Mouse (Mus musculus): ENCODE measurements around the gene Rgs3.

The Rgs3 gene

DNA sequence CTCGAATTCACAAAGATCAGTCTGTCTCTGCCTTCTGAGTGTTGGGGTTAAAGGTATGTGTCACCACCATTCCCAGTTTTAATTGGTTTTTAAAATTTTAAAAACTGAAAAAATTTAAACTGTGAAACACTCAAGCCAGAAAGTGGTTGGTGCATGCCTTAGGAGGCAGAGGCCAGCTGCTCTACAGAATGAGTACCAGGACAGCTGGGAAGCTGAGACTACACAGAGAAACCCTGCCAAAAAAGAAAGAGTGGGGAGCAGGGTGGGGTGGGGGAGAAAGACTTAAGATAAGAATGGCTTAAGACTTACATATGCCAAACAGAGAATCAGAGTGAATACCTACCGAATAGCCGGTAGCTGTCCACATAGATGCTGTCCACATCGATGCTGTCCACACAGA is 73.6 kb downstream of the Rgs3 start:
- DNase-seq = no peak

DNA sequence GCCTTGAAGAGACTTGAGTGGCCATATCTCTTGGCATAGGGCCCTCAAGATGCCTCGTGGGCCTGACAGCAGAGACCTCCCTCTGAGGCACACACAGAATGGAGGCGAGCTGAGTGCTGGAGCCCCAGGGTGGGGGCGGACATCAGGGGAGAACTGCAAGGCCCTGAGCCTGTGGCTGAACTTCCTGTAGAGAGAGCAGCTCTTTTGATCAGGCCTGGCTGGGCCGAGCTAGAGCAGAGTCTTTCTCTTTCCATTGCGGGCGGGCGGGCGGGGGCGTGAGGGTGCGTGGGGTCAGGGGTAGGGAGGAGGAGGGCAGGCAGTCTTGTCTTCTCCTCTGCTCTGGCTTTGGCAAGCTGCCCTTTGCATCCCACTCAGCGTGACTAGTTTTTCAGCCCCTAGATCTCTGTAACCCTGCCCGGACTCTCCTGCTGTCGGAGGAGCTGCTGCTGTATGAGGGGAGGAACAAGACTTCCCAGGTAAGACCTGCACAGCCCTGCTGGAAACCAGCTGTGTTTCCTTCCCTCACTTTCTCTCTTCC is 74.5 kb downstream of the Rgs3 start:
- no peak for DNase-seq

DNA sequence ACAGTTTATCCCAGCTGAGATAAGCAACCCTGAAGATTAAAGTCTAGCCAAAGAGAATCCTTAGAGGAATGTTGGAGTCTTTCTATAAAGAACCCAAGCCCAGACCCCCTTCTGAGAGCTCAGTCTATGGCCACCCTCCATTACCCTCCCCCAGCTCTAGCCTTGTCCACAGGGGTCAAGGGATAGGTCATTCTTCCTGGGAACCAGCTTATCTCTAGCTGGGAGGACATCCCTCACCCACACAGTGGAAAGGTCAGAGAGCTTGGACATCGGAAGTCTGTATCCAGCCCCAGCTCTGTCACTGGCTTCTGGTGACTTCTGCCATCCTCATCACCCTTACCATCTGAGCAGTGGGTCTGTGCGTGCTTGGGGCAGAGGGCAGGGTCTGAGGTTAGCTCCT is 75.2 kb downstream of the Rgs3 start:
- DNase-seq = no peak

DNA sequence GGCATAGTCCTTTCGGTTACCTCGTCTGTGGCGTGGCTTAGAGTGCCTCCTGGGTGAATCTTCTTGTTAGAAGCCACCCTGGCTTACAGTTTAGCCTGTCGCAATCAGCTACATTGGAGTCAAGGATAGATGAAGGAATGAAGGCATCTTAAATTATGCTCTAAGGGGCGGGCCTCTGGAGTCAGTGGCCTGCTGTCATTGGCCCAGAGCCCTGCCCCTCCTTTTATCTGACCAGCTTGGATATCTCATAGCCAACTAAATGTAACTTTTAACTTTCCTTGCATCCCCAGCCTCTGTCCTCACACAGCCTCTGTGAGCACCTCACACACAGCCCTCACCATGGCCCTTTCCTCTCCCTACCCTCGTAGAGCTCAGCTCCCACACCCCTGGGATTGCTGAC is 76.4 kb downstream of the Rgs3 start:
- DNase-seq = no peak

DNA sequence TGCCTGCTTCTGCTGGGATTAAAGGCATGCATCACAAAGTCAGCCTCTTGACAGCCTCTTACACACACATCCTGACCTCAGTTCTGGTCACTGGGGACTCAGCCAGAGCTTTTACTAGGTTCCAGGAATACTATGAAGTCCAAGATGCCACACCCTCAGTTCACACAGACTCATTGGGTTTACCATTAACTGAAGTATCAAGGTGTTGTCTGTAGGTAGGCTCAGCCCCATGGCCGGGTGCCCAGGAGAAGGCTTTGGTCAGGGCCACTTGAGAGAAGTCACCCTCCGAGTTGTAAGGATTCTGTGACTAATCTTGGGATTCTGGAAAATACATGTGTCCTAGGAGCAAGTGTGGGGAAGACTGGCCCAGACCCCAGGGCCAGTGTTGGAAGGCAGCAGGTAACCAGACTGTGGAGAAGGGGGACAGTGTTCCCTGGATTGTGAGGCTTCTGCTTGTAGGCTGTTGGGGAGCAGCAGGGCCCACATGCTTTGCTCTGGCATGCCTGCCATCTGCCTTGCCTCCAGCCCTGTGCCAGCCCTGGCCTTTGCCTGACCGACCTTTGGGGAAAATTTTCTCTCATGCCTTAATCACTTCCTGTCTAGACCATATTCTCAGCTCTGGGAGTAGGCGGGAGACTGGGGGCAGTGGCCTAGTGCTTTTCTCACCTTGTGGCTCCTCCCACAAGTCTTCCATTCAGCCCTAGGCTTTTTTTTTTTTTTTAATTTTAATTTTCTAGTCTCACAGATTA is 78.4 kb downstream of the Rgs3 start:
- DNase-seq = peak; percentile 51 to 61

DNA sequence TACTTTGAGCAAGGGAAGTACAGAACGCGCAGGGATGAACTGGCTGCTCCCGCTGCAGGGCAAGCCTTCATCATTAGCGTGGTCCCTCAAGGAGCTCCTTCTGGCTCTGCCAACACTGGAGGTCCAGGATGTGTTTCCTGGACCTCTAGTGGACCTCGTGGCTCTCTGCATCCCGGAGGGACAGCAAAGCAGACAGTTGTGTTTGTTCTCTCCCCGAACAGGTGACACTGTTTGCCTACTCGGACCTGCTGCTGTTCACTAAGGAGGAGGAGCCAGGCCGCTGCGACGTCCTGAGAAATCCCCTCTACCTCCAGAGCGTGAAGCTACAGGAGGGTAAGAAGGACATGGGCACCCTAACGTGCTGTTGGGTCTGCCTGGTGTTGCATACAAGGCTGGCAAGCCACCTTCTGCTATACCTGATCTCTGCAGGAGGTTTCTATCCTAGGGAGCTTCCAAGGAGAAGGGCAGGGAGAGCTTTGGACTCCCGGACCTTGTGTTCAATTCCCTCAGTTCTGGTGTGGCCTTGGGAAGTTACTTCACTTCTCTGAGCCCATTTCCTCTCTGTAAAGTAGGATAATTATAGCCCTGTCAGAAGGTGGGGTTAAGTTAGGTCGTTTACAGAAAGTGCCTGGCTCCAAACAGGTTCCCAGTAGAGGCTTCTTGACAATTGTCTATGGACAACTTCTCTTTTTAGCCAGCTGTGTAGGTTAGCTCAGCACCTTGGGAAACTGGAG is 81.0 kb downstream of the Rgs3 start:
- no peak for DNase-seq

DNA sequence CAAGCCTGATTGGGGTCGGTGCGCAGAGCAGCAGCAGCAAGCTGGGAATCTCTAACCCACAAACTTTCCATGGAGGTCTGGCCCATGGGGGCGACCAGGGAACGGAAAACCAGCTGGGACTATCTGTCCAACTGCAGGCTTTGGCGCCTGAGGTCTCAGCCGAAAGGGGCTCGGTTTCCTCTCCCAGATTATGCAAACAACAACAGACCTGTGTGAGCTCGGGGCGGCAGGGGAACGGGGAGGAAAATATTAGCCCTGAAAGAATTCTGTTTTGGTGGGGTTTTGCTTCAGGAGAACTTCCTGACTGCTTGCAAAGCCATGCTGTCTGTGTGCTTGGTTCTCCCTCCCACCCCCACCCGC is 81.6 kb downstream of the Rgs3 start:
- DNase-seq = no peak

DNA sequence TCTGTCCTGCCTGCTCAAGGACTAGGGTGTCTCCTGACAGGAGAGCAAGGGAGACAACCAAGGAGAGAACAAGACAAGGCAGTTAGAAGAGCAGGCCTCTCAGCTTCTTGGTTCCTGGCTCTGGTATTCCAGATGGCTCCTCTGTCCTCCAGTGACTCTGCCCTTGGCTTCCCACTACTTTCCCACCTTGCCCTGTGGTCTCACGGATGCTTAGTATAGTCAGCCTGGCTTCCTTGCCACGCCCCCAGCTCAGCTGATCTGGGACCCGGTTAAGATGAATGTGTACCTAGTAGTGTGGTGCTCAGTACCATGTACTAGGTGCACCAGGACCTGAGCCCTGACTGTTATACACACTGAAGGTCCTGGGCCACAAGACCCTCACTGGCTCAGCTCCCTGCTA is 82.0 kb downstream of the Rgs3 start:
- no peak for DNase-seq

DNA sequence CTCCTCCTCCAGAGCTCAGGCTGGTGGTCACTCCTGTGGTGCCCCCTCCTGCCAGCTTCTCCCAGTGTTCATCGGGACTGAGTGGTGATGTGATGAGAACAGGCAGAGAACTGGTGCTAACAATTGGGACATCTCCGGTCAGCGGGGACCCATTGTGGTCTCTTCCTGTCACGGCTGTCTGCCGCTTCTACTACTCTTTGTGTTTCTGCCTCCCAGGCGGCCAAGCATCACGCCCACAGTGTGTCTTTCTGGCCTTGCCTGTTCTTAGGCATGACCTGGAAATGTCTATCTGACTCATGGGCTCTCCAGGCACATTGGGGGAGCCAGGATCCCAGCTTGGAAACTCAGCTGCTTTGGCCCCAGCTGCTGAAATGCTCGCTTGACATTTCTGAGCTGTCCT is 83.8 kb downstream of the Rgs3 start:
- no peak for DNase-seq

DNA sequence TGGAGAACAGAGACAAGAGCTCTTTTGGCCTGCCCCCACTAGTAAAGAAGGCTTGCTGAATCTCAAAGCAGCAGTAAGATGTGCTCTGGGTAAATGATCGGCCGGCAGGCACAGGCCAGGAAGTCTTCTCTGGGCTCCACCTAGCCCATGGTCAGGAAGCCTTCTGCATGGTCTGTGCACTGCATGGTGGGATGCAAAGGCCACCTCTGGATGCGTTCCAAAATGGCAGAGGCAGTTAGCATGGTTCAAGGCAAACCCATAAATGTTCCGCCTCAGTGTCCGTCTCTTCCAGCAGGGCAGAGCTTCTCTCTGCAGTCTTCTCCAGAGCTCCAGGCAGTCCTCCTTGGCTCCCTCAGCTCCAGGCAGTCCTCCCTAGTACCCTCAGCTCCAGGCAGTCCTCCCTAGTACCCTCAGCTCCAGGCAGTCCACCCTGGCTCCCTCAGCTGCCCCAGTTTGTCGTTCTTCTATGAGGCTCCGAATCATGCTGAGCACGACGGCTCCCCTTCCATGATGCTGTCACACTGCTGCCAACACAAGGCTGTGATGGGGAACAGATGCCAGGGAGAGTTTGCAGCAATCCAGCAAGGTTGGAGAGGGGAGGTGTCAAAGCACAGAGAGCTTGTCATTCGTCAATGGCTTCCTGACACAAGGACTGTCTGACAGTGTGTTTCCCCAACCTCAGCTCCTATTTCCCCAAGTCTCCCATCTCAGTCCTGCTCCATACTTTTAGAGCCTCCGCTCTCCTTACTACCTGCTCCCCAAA is 84.6 kb downstream of the Rgs3 start:
- DNase-seq = peak in 1 of 2 experiments; percentile 41

DNA sequence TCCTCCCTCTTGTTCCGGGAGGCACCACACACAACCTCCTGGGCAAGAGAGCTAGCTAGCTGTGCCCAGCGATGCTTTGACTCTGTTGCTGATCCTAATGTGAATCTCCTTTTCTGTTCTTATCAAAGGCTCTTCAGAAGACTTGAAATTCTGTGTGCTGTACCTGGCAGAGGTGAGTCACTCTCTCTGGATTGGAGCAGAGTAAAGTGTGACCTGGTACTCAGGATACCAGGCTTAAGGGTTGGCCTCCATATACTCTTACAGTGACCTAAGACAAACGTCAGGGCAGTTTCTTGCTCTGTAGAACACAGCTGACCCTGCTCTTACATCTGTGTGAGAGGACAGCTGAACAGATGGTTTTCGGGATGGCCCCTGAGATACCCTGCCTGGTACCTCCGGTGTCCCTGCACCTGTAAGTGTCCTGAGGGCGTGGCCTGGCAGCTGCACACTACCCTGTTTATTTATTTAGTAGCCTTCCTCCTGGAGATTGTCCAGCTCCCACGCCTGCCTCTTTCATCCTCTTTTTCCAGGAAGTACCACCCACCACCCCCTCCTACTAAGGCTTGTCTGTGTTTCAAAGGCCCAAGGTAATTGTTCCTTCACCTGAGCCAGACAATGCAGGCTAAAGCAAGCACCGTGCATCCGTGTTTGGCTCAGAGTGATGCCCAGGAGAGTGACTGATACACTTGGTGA is 87.1 kb downstream of the Rgs3 start:
- DNase-seq = no peak

DNA sequence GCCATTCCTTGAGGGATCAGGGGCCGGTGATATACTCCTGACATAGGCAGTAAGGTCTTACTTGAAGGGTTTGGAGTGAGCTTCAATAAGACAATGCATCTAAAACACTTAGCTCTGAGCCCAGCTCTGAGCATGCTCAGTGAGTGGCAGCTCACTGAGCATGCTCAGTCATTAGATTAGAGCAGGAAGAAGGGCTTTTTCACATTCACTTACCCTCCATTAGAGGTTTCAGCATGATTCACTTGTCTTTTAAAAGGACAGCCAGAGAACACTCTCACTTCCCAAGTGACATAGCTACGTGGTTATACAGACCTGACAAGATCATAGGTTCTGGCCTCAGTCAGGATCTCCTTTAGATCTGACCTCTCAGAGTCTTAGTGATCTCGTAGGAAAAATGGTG is 89.2 kb downstream of the Rgs3 start:
- no peak for DNase-seq

DNA sequence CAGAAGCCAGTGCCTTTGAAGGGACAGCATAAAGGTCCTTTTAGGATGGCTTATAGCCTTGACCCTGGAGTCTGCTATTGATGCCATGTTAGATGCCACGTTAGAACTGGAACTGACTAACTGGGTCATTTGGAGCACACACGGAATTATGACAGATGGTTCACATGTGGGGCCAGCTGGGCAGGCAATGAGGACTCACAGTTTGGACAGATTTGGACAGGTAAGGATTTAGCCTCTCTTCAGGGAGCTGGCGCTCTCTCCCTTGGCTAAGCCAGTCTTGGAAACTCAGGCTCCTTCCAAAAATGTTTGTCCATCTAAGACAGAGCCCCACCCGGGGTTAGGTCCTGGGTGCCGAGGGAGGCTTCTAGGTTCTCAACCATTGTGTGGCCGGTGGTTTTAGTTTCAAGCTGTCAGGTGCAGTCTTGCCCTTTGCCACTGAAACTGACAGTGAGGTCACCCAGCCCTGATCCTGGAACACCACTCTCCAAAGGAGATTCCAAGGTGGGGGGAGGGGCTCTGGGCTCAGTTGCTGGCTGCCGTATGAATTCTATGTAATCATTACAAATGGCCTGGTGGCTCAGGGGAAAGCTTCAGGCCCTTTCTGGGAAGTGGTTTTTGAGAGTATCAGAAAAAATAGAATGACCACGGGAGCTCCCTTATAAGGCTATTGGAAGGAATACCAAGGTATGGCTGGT is 90.0 kb downstream of the Rgs3 start:
- peak; percentile 73 to 83 for DNase-seq

DNA sequence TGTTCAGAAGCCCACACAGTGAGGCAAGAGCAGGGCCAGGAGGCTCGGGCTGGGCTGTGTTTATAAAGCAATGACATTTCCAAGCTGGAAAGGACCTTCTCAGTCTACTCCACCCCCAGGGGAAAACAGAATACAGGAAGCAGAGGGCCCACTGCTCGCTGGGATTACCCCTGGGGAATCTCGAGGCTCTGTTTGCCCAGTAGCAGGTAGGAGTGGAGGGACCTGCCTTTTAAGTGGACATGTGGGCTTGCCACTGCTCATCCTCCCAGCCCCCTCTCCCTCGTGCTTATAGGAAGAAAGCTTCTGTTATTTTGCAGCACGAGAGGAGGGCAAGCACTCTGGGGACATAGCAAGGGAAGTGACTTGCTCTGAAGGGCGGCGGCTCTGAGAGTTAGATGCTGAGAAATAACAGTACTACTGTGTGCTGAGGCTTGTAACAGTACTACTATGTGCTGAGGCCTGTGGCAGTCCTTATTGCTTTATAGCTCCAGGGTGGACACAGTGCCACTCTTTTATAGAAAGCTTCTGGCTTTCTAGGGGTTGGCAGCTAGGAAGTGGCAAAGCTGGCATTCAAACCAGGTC is 91.6 kb downstream of the Rgs3 start:
- DNase-seq = no peak

DNA sequence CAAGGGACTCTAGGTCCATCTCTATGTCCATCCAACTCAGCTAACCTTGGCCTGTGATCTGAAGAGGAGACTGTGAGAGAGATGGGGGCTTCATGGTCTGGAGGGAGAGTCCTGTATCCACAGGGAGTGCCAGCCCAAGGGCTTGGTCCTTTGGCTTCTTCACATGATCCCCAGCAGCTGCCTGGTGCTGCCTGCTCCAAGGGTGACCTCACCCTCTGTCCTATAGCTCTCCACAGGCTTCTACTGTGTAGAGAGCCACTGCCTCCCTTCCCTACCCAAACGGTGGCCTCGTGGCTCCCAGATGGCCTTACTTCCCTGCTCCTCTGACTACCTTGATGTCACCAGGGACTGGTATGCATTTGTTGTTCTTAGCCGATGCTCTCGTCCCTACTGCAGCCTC is 92.6 kb downstream of the Rgs3 start:
- no peak for DNase-seq

DNA sequence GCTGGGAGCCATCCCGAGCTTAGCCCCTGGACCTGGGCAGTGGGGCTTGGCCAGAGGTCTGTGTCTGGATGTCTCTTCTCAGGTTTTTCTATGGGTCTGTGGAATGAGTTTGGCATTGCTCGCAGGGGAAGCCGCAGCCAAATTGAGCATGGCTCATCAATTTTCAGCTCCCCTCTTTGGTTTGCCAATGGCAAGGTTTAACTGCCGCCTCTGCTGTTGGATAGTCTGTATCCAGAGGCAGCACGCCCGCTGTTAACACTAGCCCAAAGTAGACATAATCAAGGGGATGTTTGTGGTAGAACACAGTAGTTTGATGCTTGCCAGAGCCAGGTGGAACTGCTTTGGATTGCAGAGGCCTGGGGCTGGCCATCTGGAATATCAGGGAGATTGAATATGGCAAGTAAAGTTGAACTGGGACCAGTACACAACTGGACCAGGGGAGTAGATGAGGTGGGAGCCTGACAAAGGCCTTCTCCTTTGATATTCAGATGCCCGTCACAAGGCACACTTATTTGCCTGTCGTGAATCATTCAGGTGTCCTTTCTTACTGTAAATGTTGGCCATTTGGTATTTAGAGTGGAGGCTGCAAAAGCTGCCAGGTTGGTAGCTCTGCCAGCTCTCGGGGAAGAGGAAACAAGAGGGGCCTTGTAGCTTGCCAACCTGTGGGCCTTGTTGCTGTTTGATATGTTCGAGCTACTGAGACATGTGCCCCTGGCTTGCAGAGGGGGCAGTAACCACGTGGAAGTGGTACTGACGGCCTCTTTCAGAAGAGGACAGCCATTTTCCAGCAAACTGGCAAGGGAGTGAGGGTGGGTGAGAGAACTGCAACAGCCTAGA is 93.5 kb downstream of the Rgs3 start:
- peak; percentile 77 to 81 for DNase-seq

DNA sequence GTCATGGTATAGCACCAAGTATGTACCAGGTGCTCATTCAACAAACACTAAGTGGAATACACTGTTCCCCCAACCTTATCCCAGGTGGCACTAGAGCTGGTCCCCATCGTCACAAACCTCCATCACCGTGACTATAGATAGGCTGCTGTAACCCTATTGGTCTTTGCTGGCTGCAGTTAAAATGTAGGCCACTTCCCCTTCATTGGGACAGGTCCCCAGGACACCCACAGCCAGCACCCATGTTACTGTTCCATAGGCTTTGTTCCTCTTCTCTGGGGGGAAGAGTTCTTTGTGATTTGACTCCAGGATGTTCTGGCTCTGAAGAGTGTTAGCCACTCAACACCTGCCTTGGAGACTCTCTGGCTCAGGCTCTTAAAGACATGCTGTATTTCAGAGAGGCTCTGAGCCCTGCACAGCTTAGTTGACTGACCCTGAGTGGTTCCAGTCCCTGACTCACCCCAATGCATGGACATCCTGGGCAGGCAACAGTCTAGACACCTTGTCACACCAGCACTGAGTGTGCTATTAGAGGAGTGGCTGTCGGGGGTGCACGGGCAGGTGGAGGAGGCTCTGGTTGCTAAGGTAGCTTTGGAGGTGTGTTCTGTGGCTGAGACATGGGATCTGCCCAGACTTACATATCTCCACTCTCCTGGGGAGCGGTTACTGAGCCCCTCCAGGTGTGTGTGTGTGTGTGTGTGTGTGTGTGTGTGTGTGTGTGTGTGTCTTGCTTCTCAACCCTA is 94.4 kb downstream of the Rgs3 start:
- DNase-seq = no peak

DNA sequence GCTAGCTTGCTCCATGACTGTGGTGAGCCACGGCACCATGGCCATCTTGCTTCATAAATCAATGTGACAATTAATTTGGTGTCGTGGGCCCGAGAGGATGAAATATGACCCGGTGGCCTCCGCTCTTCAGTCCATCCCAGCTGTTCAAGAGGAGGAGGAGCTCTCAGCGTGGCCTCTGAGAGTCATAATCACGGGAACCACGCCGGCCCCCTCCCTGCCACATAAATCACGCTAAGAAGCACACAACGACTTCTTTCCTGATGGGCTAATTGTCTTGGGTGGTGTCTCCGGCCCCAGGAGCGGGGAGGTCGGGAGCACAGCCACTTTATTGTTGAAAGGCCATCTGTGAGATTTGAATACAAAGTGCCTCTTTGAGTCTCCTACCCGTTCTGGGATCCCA is 99.6 kb downstream of the Rgs3 start:
- no peak for DNase-seq

DNA sequence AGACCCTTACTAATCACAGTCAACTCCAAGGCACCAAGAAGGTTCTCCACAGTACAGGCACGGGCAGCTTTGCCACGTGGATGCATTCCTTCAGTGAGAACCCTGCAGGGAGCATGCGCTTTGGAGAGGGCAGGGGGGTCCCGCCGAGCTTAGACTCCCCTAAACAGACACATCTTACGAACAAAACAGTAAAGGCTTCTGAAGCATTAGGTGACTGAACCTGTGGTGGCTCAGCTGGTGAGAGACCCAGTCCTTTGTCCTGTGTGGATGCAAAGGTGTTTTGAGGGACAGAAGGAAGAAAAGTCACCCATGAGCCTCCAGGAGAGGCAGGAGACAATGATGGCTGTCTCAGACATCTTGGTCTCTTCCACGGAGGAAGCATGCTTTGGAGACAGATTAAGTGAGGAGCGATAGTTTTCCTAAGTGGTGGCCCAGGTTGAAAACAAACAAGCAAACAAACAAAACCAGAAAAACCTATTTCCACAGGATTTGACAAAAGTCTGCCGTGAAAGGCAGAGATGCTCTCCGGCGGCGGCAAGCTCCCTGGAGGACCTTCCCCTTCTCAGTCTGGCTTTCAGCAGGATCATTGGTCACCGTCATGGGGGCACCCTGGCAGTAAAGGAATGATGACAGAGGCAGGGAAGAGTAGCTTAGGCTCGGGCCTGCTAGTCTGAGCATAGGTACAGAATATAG is 100.4 kb downstream of the Rgs3 start:
- no peak for DNase-seq

DNA sequence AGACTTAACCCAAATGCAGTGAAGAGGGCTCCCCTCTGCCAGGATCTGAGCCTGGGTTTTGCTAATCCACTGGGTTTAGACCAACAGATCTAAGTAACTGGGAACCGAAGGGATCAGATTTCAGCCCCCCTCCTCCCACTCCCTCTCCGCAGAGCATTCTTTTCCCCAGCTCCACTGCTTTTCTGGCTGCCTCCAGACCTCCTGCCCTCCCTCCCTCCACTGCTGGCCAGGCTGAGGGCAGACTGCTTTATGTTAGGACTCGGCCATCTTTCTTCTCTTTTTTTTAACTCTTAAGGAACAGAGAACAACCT is 100.9 kb downstream of the Rgs3 start:
- no peak for DNase-seq

All from cerebellum, postnatal 14 days (tissue).